Mouse (Mus musculus) neural tube, embryonic 12.5 days (tissue): ENCODE results near the gene Ttc33. TPM values are rescaled to one million over a fixed set of nuclear protein-coding genes. Genes with fewer than 3 reads are reported as not detected.
"Not testable (repeated sequence)": the region's sequence is repeated elsewhere in the genome, so short reads cannot be mapped to it uniquely, and the experiment has no call there.

Experiments used
- ATAC-seq: fragments of 200-750 bp; cut with Nextera tagmentation; 2 replicates; pipeline ENCODE4 v1.8.0; 2017; ENCODE audit warnings: low read depth, mild to moderate bottlenecking, moderate TSS enrichment, moderate library complexity; ENCODE audit not compliant: low FRiP score
- H3K27ac ChIP-seq: fragments of 300-500 bp; sonication (generic); 2 replicates; pipeline ENCODE4 v1.5.1; 2016
- H3K27me3 ChIP-seq: fragments of 300-500 bp; sonication (generic); replicated peaks from 2 replicates; pipeline ENCODE4 v1.6.1; 2016; ENCODE audit warnings: mild to moderate bottlenecking
- H3K36me3 ChIP-seq: fragments of 300-500 bp; sonication (generic); 2 replicates; pipeline ENCODE4 v1.6.1; 2016; ENCODE audit warnings: mild to moderate bottlenecking
- H3K4me1 ChIP-seq: fragments of 300-500 bp; sonication (generic); 2 replicates; pipeline ENCODE4 v1.6.1; 2016
- H3K4me2 ChIP-seq: fragments of 300-500 bp; sonication (generic); replicated peaks from 2 replicates; pipeline ENCODE4 v1.6.1; 2016; ENCODE audit warnings: mild to moderate bottlenecking
- H3K4me3 ChIP-seq: fragments of 300-500 bp; sonication (generic); 2 replicates; pipeline ENCODE4 v1.5.1; 2016
- H3K9ac ChIP-seq: fragments of 300-500 bp; sonication (generic); 2 replicates; pipeline ENCODE4 v1.6.1; 2016; ENCODE audit warnings: mild to moderate bottlenecking
- H3K9me3 ChIP-seq: fragments of 300-500 bp; sonication (generic); 2 replicates; pipeline ENCODE4 v1.6.1; 2016; ENCODE audit warnings: mild to moderate bottlenecking
- WGBS: fragments of 180-500 bp; shearing (Covaris S2); methylation state at CpG from one replicate; pipeline ENCODE4 v1.1.7; 2016; 5-methylcytosine and 5-hydroxymethylcytosine counted together
- polyA plus RNA-seq: library from polyadenylated mRNA; unstranded; fragments of >200 nt; fragmentation: Nextera tagmentation; extraction: Ambion mirVana; gene quantifications from 2 replicates; pipeline ENCODE4 v1.2.1, GENCODE M21; 2016

Gene Ttc33
- polyA plus RNA-seq, 1 experiment from 2014 or later = 52.5 TPM

DNA sequence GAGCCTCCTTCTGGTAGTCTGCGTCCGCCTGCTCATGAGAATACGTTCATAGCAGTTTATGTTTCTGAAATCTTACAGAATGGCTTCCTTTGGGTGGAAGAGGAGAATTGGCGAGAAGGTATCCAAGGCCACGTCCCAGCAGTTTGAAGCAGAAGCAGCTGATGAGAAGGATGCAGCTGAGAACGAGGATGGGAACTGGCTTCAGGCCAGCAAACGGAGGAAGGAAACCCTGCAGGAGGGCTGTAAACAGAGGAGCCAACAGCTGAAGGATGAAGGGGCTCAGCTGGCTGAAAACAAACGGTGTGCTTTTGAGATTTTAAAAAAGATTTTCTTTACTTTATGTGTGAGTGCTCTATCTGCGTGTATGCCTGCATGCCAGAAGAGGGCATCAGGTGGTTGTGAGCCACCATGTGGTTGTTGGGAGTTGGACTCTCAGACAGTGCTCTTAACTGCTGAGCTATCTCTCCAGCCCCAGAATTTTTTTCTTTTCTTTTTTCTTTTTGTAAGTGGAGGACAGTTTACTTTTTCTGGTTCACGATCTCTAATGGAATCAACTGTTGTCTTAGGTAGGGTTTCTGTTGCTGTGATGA, 4.3 kb downstream of the Ttc33 start:
- no peaks in the 10 kb centered on the region for H3K9me3 ChIP-seq
- H3K4me1 ChIP-seq = peaks cover 11% of the 10 kb centered on the region
- WGBS = 76% methylated on average over 10 of the region's 10 CpGs
- no peak overlapping the region for H3K4me2 ChIP-seq
- no peak overlapping the region for H3K9ac ChIP-seq
- H3K4me3 ChIP-seq = no peak overlapping the region
- 0 out of 2 replicates have a peak, but pooled peaks cover 6% of the 10 kb centered on the region for H3K36me3 ChIP-seq
- no peak overlapping the region for H3K27ac ChIP-seq
- no peaks in the 10 kb centered on the region for H3K27me3 ChIP-seq
- ATAC-seq = no peak

- Histone ChIP-seq H3K4me1 (no peaks in the 10 kb centered on the region), H3K4me3 (no peak overlapping the region), H3K36me3 (0 out of 2 replicates have a peak, but pooled peaks cover 6% of the 10 kb centered on the region), H3K9me3 (no peaks in the 10 kb centered on the region), H3K4me2 (no peak overlapping the region), H3K9ac (no peak overlapping the region), H3K27ac (no peak overlapping the region), H3K27me3 (no peaks in the 10 kb centered on the region)
- 86% methylated on average over 3 of the region's 3 CpGs for WGBS
- no peak for ATAC-seq
These were observed 8.5 kb downstream of the Ttc33 start for GRCm38 (mm10) chr15:5193833-5194232.

- no peak for ATAC-seq
These were observed 9.1 kb downstream of the Ttc33 start for GRCm38 (mm10) chr15:5194446-5194845.

GRCm38 (mm10) chr15:5194931-5195330, 9.6 kb downstream of the Ttc33 start:
- H3K4me3 ChIP-seq = no peak overlapping the region
- H3K9me3 ChIP-seq = no peaks in the 10 kb centered on the region
- no peak overlapping the region for H3K4me2 ChIP-seq
- no peaks in the 10 kb centered on the region for H3K27me3 ChIP-seq
- H3K4me1 ChIP-seq = no peaks in the 10 kb centered on the region
- WGBS = 90% methylated on average over 9 of the region's 9 CpGs
- no peak overlapping the region for H3K9ac ChIP-seq
- H3K27ac ChIP-seq = no peak overlapping the region
- no peak for ATAC-seq
- H3K36me3 ChIP-seq = peaks cover 5% of the 10 kb centered on the region; the same call in 1 of the 2 replicates

More at GRCm38 (mm10) chr15:5194446-5194845, 9.1 kb downstream of the Ttc33 start:
- H3K9me3 ChIP-seq = no peaks in the 10 kb centered on the region
- H3K27ac ChIP-seq = no peak overlapping the region
- H3K4me2 ChIP-seq = no peak overlapping the region
- WGBS = 93% methylated on average over 6 of the region's 6 CpGs
- H3K4me1 ChIP-seq = no peaks in the 10 kb centered on the region
- H3K27me3 ChIP-seq = no peaks in the 10 kb centered on the region
- H3K9ac ChIP-seq = no peak overlapping the region
- H3K4me3 ChIP-seq = no peak overlapping the region
- H3K36me3 ChIP-seq = 0 out of 2 replicates have a peak, but pooled peaks cover 6% of the 10 kb centered on the region

- no peak for ATAC-seq
These were observed 10.7 kb downstream of the Ttc33 start for GRCm38 (mm10) chr15:5195987-5196514.

GRCm38 (mm10) chr15:5196691-5197090, 11.4 kb downstream of the Ttc33 start:
- H3K4me2 ChIP-seq = no peak overlapping the region
- H3K9me3 ChIP-seq = no peaks in the 10 kb centered on the region
- no peaks in the 10 kb centered on the region for H3K27me3 ChIP-seq
- no peak overlapping the region for H3K4me3 ChIP-seq
- H3K9ac ChIP-seq = no peak overlapping the region
- no peak overlapping the region for H3K27ac ChIP-seq
- WGBS = 69% methylated on average over 4 of the region's 4 CpGs
- ATAC-seq = no peak
- peaks cover 7% of the 10 kb centered on the region for H3K36me3 ChIP-seq
- H3K4me1 ChIP-seq = no peaks in the 10 kb centered on the region

More at GRCm38 (mm10) chr15:5195987-5196514, 10.7 kb downstream of the Ttc33 start:
- Histone ChIP-seq H3K27ac (no peak overlapping the region), H3K27me3 (no peaks in the 10 kb centered on the region), H3K36me3 (peaks cover 7% of the 10 kb centered on the region), H3K9me3 (no peaks in the 10 kb centered on the region), H3K4me1 (no peaks in the 10 kb centered on the region), H3K9ac (no peak overlapping the region), H3K4me2 (no peak overlapping the region), H3K4me3 (no peak overlapping the region)
- 43% methylated on average over 4 of the region's 4 CpGs for WGBS

DNA sequence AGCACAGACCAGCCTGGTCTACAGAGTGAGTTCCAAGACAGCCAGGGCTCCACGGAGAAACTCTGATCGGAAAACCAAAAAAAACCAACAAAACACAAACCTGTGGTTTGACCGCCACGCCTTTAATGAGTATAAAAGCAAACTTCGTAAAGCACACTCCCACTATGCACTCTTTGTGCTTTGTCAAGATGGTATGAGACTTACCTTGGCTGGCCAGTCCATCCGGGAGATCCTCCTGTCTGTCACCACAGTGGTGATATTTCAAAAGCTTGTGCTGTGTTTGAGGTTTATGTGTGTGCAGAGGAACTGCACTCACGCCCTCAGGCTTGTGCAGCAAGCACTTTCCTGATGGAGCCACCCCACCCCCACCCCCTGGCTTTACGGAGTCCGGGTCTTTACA, 19.9 kb downstream of the Ttc33 start:
- H3K36me3 ChIP-seq = peaks cover 2% of the 10 kb centered on the region
- H3K9me3 ChIP-seq = no peaks in the 10 kb centered on the region
- WGBS = 93% methylated on average over 9 of the region's 9 CpGs
- H3K27ac ChIP-seq = no peak overlapping the region
- H3K4me3 ChIP-seq = no peak overlapping the region
- H3K27me3 ChIP-seq = no peaks in the 10 kb centered on the region
- ATAC-seq = no peak
- no peaks in the 10 kb centered on the region for H3K4me1 ChIP-seq
- no peak overlapping the region for H3K4me2 ChIP-seq
- H3K9ac ChIP-seq = no peak overlapping the region

DNA sequence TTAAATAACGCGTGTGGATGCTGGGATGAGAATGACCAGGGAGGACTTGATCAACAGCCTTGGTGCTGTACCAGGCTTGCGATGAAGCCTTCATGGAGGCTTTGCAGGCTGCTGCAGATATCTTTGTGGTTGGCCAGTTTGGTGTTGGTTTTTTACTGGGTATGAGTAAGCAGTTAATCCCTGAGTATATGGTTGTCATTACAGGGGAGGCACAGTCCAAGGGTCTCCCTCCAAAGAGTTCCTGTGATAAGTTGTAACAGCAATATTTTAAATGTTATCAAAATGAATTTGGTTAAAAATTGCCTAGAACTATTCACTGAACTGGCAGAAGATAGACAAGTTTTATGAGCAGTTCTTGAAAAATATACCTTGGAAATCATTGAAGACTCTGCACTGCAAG, 23.8 kb downstream of the Ttc33 start:
- no peaks in the 10 kb centered on the region for H3K27me3 ChIP-seq
- 98% methylated on average over 3 of the region's 3 CpGs for WGBS
- H3K4me2 ChIP-seq = no peak overlapping the region
- no peak overlapping the region for H3K9ac ChIP-seq
- H3K4me1 ChIP-seq = no peaks in the 10 kb centered on the region
- no peaks in the 10 kb centered on the region for H3K9me3 ChIP-seq
- H3K27ac ChIP-seq = no peak overlapping the region
- ATAC-seq = no peak
- H3K36me3 ChIP-seq = peaks cover 5% of the 10 kb centered on the region; the same call in 1 of the 2 replicates
- no peak overlapping the region for H3K4me3 ChIP-seq

GRCm38 (mm10) chr15:5220491-5220890, 35.2 kb downstream of the Ttc33 start:
- H3K9ac ChIP-seq = no peak overlapping the region
- H3K4me2 ChIP-seq = no peak overlapping the region
- no peak for ATAC-seq
- no peaks in the 10 kb centered on the region for H3K27me3 ChIP-seq
- no peaks in the 10 kb centered on the region for H3K9me3 ChIP-seq
- H3K27ac ChIP-seq = no peak overlapping the region
- H3K4me1 ChIP-seq = no peaks in the 10 kb centered on the region
- no peak overlapping the region for H3K4me3 ChIP-seq
- H3K36me3 ChIP-seq = no peaks in the 10 kb centered on the region
- 88% methylated on average over 6 of the region's 6 CpGs for WGBS

DNA sequence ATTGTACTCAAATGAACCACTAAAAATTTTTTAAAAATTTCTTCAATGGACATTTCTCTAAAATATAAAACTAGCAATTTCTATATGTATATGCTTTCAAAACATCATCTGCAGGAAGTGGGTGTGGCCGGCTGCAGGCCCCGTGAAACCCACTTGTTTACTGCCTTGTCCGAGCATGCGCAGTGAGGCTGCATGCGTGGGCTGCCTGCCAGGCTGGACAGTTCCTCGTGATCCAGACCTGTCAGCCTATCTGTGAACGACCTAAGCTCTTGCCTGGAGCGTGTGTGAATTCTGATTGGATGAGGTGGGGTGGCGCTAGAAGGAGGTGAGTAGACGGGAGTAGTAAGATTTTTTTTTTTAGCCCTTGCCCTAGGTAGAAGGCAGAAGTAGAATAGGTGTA, 45.4 kb downstream of the Ttc33 start:
- not testable (repeated sequence) for ATAC-seq, H3K4me1 ChIP-seq, H3K27ac ChIP-seq, H3K36me3 ChIP-seq, H3K27me3 ChIP-seq, H3K4me2 ChIP-seq, H3K4me3 ChIP-seq, H3K9me3 ChIP-seq, H3K9ac ChIP-seq
- 89% methylated on average over 10 of the region's 10 CpGs for WGBS

GRCm38 (mm10) chr15:5234659-5235058, 49.3 kb downstream of the Ttc33 start:
- no peaks in the 10 kb centered on the region for H3K36me3 ChIP-seq
- no peak overlapping the region for H3K9ac ChIP-seq
- 86% methylated on average over 16 of the region's 16 CpGs for WGBS
- no peaks in the 10 kb centered on the region for H3K9me3 ChIP-seq
- H3K4me3 ChIP-seq = no peak overlapping the region
- ATAC-seq = no peak
- H3K4me2 ChIP-seq = no peak overlapping the region
- no peaks in the 10 kb centered on the region for H3K4me1 ChIP-seq
- no peak overlapping the region for H3K27ac ChIP-seq
- H3K27me3 ChIP-seq = no peaks in the 10 kb centered on the region

- Histone ChIP-seq H3K4me3 (no peak overlapping the region), H3K9me3 (no peaks in the 10 kb centered on the region), H3K4me2 (no peak overlapping the region), H3K27me3 (no peaks in the 10 kb centered on the region), H3K36me3 (no peaks in the 10 kb centered on the region), H3K9ac (no peak overlapping the region), H3K27ac (no peak overlapping the region), H3K4me1 (no peaks in the 10 kb centered on the region)
- no peak for ATAC-seq
- WGBS = 40% methylated on average over 8 of the region's 8 CpGs
These were observed 50.2 kb downstream of the Ttc33 start for GRCm38 (mm10) chr15:5235527-5235926.

GRCm38 (mm10) chr15:5236538-5236937, 51.2 kb downstream of the Ttc33 start:
- no peaks in the 10 kb centered on the region for H3K36me3 ChIP-seq
- peaks cover 2% of the 10 kb centered on the region for H3K27me3 ChIP-seq
- H3K27ac ChIP-seq = no peak overlapping the region
- H3K9me3 ChIP-seq = no peaks in the 10 kb centered on the region
- WGBS = 15% methylated on average over 6 of the region's 6 CpGs
- no peaks in the 10 kb centered on the region for H3K4me1 ChIP-seq
- no peak overlapping the region for H3K9ac ChIP-seq
- no peak overlapping the region for H3K4me3 ChIP-seq
- ATAC-seq = peak; percentile 81; the same call in 1 of the 2 replicates
- H3K4me2 ChIP-seq = no peak overlapping the region
